Mouse (Mus musculus) bone marrow, adult 2 months (tissue): ENCODE results near the gene Zfp791.
A peak's percentile ranks its signal among the peaks of the same experiment; 100 is the strongest.

Experiments
- CTCF ChIP-seq: fragments of 200-500 bp; IDR thresholded peaks from 2 replicates; pipeline ENCODE4 v1.5.1; 2011; ENCODE audit warnings: low read length, control low read depth; ENCODE audit not compliant: control insufficient read depth, insufficient read depth
- POLR2A ChIP-seq: fragments of 200-500 bp; IDR thresholded peaks from 2 replicates; pipeline ENCODE4 v1.6.1; 2011; ENCODE audit warnings: low read depth, mild to moderate bottlenecking, control low read depth, low read length, borderline replicate concordance; ENCODE audit not compliant: control insufficient read depth

DNA sequence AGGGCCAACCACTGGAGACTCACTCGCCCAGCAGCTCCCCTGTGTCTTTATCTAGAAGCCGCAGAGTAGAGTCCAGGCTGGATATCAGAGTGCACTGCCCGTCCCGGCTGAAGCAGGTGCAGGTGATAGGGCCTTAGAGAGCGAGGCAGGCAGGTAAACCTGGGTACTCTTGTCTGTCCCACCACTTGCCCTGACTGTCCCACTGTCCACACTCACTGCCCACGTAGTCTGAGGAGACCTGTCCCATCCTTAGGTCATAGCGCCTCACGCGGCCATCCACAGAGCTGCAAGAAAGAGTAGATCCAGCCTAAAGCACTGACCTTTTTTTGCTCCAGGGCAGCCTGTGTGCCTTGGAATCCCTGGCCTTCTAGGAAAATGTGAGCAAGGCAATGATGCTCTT is 46.9 kb downstream of the Zfp791 start:
- TF ChIP-seq POLR2A (no peak), CTCF (peak; percentile 41; the same call in 1 of the 2 replicates)
